Mouse (Mus musculus) embryo, embryonic 11 days (tissue): ENCODE measurements around the gene Dnal4.

Experiments used
- DNase-seq: peaks from one replicate; pipeline ENCODE4 v3.0.0-alpha.2; 2015

Gene Dnal4

DNA sequence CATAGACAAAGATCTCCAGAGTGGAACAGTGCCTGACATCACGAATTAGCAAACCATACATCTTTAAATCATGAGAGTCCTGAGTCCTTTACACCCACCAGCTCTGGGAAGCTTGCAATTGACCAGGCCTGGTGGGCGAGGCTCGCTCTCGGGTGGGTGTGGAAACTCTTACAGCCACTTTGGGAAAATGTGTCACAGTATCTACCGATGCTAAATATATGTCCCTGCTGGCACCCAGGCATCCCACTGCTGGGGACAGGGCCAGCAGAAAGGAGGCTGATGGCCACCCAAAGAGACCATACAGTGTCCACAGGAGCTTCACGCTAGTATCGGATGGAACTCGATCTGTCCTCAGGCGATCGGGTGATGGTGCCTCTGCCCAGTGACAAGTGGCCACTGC lies 20.9 kb upstream of the Dnal4 start:
- no peak for DNase-seq

DNA sequence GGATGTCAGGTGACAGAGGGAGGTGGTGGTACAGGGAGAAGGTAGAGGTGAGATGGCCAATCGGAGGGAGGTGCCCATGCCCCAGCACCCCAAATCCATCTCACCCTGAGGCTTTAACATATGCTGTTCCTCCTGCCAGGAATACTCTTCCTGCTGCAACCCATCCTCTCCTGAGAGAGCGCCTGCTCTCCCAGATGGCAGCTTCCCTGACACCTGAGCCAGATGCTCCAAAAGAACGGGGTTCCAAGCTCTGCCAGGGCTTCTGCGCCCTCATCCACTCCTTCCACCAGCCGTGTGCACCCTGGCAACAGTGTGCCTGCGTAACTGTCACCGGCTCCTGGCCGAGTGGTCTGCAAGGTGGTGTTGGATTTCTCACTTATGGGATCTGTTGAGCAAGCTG lies 20.0 kb upstream of the Dnal4 start:
- no peak for DNase-seq

DNA sequence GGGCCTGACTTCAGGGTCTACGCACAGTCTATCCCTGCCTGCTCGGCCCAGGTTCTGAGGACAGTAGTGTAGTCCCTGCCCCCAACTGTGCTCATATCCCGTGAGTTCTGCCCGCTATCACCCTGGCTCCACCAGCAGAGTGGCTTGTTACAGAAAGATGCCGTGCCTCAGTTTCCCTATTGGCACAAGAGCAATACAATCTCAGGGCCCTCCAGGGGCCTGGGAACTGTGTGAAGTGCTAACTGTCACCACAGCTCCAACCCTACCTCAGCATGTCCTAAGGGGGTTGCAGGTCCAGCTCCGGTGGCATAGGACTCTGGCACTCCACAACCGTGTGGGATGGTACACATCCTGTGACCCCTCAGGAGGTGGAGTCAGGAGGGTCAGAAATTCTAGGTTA lies 19.4 kb upstream of the Dnal4 start:
- no peak for DNase-seq

DNA sequence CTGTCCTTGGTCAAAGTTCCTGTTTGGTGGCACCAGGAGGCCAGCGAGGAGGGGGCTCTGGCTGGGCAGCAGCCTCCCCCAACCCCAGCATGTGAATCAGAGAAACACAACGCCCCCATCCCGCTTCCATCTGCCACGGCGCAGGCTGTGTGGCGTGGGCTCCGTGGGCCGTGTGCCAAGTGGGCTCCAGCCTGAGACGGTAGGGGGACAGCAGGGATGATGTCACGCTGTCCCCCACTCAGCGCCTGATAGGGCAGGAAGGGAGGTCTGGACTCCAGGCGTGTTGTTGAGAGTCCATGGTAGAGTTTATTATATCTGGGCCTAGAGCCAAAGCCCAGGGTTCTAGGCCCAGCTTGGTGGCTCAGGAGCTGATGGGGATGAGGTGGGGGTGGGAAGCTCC lies 18.6 kb upstream of the Dnal4 start:
- DNase-seq = no peak

DNA sequence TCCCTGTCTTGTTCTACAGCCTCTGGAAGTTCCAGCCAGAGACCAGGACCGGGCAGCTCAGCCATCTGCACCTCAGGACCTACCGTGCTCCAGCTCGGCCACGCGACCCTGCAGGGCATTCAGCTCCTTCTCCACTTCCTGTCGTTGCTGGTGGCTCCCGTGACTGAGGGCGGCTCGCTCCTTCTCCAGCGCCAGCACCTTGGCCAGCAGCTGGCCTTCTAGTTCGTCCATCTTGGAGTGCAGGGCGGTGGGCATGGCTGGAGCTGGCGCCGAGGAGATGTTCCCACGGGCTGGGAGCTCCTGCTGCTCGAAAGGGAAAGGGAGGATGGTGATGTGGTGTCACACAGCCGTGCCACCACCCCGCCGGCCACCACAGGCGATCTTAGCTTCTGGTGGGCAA lies 16.5 kb upstream of the Dnal4 start:
- DNase-seq = peak; percentile 57

DNA sequence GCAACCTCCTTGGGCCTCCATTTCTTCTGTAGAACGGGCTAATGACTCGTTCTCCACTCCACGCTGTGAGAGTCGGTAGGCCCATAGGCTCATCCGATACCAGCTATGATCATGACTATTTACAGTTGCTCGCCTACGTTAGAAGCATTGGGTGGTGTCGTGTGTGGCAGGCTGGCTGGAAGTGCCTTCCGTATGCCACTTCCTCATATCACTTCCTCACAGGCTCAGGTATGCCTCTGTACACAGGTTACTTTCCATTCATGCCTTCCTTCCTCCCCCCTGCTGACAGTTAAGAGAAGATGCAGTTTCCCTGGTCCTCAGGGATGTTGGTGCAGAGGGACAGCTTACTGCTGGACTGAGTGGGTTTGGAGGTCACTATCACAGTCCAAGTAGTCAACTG lies 15.4 kb upstream of the Dnal4 start:
- no peak for DNase-seq

DNA sequence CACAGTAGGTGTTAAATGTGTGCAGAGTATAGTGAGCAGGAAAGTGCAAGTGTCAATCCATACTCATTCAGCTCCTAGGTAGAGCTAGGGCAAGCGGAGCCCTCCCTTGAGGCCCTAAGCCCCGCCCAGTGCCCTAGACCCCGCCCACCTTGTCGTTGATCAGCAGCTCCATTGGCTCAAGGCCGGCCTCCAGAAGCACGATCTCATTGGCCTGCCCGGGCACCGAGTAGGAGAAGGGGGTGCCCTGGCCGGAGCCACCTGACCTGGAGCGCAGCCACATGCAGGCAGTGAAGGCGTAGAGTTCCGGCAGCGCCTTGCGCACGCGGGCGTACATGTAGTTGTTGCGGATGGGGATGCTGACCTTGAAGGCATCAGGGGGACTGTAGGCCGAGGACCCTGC lies 14.8 kb upstream of the Dnal4 start:
- peak; percentile 60 for DNase-seq

DNA sequence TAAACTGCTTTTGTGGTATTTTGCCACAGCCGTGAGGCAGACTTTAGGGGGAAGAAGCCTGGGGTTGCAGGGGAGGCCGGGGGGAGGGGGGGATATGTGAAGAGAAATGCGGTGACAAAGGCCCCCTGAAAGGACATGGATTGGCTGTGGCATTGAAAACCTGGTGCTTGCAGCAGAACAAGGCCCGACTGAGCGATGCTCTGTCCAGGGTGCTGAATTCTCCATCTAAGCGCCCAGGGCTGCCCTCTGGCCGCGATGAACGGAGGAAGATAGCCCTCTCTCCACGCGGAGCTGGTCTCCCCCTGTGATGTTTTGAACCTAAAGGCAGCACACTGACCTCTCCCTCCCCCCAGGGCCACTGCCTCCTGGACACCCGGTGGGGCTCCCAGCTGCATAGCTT lies 13.9 kb upstream of the Dnal4 start:
- peak; percentile 86 for DNase-seq

DNA sequence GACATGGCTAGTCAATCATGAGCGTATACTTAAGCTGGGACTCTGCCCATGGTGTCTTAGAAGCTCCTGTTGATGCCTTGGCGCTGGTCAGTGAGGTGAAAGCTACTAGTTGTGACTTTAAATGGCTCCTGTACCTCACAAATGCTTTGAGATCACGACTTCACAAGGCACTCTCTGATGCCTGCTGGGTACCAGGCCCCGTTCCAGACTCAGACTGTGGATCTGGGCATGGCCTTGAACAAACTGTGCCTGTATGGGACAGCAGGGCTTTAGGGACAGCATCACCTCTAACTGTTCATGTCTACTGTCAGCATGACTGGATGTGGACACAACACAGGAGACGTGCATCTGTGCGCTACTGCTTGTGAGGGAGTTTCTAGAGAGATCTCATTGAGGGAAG lies 13.3 kb upstream of the Dnal4 start:
- no peak for DNase-seq

DNA sequence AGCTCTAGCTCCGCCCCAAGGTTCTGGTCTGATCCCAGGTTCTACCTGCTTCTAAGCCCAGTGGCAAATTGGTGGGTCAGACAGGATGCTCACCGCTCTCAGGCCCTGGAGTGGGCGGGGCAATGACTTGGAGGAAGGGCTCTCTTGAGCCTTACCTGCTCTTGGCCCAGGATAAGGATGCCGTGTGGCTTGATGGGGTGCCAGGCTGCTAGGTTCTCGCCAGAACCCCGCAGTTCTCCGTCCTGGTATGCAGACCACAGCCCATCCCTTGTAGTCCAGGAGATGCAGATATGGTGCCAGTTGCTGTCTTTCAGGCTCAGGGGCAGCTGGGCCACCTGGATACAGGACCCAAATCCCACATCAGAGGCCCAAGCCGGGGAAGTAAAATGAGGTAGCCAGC lies 12.5 kb upstream of the Dnal4 start:
- DNase-seq = no peak

DNA sequence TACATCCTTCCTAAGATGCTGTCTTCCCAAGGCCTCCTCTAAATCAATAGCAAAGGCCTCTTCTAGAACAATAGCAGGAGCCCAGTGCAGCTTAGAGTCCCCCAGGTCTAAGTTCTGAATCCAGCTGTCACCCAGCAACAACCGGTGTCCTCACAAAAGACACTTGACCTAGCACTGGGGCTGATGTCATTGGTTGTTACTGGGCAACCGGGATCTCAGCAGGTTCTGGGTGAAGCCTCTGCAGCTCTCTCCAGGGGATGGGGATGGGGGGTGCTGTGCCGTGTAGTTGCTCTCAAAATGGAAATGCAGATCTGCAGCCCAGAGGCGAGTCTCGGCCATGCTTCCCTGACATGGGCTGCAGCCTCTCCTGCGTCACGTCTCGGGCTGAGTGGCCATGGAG lies 10.2 kb upstream of the Dnal4 start:
- DNase-seq = no peak

DNA sequence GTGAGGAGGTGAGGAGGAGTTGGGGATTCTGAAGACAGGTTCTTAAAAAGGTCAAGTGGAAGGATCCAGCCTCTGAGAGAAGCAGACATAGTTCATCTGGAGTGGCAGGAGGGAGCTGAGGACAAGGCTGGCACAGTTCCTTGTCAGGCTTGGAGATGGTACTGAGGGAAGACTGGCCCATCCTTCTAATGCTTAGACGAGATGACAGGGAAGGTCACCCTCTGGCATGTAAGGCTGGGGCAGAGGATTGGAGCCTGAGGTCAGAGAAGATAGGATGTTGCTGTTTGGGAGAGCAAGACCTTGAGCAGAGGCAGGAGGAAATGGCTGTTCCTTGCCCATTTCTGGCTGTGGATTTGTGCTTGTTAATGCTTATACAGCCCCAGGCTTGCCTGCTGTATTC lies 7.4 kb upstream of the Dnal4 start:
- no peak for DNase-seq

DNA sequence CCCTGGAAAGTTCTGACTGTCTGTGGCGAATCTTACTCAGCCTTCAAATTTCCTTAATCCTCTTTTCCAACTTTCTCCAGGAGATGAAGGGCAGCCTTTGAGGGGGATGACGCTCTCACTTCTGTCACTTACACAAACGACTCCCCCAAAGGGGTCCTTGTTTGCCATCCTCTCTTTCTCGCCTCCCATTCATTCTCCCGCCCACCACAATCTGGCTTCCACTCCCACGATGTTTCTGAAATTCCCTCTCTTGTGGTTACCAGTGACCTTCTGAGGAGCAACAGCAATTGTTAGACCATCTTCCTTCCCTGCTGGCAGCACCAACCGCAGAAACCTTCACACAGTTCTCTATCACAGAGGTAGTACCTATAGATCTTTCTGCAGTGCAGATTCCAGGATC lies 2.0 kb downstream of the Dnal4 start:
- no peak for DNase-seq

DNA sequence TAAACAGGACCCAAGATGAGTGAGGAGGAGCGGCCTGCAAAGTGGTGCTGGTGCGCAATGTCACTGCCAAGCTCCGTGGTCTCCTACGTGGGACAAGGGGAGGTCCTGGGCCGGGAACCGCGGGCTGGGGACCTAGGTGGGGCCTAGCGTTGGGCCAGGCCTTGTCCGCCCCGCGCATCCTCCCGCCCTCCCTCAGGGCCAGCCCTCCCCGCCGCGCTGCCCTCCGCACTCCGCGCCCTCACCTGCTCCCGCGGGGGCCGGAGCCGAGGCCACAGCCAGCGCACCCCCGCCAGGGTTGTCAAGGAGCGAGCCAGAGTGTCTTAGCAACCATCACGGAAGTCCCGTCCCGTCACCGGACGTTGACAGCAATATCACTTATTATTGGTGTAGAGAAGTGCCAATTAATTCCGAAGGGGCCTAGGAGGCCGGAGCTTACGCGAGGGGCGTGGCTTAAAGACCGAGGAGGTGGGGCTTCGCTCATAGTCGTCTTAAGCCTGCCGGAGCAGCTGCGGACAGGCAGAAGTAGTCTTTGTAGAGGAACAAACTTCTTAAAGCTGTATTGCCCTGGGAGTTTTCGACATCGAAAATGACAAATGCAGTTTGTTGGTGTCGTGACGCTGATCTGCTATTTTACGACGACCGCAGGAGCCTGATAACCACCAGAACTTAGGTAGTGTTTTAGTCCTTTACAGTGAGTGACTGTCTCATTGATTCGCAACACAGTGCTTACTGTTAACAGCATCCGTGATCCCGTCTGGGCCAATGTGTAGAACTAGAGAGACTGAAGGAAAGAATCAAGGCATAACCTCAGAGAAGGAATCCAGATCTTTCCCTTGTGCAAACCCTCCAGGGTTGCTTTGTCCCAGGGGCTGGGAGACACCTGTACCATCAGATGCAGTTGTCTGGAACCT lies 3.3 kb downstream of the Dnal4 start:
- DNase-seq = peak; percentile 98

DNA sequence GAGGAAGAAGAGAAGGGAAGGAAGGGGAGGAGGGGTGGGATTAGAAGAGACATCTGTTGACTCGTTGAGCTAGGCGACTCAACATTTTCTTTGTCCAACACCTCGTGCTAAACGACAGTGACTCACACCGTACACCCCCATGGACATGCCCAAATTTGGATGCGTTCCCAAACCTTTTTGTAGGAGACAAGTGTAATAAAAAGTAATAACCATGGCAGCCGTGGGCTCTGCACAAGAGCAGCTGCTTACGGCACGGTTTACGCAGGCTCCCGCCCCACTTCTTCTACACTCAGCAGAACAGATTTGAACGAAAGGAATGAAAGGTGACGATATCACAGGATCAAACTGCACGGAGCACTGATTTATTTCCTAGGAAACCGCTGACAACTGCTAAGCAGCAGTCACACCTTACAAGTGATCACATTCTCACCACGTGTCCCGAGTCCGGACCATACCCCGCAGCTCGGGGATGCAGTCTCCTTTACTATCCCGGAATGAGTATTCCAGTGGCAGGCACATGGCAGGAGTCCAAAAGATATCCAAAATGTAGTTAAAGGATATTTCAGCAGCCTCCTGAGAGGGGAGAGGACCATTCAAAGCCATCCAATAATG lies 6.9 kb downstream of the Dnal4 start:
- DNase-seq = no peak

DNA sequence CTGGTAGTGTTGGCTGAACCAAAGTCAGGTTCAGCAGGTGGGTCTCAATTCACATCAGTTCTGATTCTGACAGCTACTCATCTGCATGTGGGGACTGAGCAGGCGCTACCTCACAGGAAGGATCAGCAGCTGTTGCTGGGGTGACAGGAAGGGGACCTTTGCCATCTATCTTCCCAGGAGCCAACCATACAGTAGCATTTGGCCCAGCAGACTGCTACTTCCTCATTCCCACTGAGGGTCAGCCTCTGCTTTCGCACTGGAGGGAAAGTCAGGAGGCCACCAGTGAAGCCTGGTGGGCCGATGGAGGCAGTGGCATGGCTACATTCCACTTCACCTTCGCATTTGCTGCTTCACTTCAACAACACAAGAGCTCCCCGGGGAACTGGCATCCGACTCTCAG lies 9.3 kb downstream of the Dnal4 start:
- DNase-seq = no peak

DNA sequence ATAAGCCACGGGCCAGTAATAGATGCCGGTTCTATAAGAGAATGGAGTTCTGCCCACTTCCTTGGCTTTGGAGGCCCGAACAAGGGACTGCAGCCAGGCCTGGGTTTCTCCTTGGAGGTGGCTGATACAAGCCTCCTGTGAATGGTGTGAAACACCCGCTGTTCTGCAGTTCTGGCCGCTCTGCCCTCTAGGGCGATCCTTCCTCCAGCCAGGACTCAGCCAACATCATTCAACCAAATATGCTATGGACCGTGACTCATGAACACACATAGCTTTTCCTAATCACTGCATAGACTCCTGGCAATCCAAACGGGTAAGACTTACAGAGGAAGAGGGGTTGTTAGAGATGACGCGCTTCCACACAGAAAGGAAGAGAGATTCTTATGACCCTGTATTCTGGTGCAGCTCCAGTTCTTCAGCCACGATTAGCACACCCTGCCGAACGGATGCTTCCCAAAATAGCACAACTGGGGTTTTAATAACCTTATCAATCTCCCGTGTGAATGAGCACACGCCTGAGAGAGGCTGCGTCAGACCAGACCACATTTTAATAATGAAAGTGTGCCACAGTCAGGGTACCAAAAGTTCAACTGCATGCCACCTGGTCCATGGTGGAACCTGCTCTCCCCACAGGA lies 10.2 kb downstream of the Dnal4 start:
- DNase-seq = no peak

DNA sequence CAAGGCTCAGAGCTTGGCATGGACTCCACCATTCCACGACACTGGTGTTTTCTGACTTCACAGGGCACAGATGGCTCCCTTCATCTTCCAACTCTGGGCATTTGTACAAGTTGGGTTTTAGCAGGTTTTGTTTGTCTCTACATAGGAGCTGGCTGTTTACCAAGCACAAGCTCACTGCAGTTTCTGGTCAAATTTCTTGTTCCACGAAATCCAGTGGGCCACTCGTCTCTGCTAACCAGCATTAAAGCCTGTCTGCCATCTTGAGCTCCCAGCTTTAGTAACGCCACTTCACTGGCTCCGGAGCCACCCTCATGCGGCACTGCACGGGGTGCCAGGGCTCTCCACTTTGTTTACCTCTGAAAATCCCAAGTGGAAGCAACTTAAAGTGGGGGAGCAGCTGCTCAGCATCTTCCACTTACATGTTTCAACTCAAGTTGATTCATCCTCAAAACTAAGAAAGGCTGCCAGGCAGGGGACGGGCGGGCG lies 11.0 kb downstream of the Dnal4 start:
- no peak for DNase-seq

DNA sequence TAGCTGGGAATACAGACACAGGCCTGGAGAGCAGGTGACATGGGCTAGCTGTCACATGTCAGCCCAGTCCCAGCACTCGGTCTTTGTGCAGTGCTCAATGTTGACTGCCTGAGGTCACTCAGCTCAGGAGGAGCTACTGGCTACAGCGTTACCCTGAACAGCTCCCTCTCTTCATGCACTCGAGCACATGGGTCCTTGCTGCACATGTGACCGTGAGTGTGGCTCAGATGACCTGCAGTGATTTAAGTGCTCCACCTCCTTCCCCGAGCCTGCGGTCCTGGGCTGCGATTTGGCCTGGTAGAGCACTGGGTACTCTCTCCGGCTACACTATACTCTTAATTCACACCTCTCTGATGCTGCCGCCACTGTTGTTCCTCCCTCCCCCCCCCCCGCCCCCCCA lies 11.5 kb downstream of the Dnal4 start:
- DNase-seq = no peak

DNA sequence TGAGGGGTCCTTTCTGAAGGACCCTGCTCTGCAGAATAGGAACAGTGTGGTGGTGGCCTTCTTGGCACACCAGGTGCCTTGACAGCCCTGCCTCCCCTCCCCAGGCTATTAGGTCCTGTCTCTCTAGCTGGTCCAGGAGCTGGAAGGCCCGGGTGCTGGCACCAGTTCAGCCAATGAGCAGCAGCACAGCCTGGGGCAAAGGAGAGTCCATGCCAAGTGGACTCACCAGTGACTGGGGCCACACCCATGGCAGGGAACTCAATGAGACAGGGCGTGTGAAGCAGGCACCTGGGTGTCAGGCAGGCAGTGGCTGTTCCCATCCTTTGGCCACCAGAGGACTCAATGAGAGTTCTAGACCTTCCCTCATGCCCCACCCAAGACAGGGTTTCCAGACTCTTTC lies 12.3 kb downstream of the Dnal4 start:
- DNase-seq = no peak

DNA sequence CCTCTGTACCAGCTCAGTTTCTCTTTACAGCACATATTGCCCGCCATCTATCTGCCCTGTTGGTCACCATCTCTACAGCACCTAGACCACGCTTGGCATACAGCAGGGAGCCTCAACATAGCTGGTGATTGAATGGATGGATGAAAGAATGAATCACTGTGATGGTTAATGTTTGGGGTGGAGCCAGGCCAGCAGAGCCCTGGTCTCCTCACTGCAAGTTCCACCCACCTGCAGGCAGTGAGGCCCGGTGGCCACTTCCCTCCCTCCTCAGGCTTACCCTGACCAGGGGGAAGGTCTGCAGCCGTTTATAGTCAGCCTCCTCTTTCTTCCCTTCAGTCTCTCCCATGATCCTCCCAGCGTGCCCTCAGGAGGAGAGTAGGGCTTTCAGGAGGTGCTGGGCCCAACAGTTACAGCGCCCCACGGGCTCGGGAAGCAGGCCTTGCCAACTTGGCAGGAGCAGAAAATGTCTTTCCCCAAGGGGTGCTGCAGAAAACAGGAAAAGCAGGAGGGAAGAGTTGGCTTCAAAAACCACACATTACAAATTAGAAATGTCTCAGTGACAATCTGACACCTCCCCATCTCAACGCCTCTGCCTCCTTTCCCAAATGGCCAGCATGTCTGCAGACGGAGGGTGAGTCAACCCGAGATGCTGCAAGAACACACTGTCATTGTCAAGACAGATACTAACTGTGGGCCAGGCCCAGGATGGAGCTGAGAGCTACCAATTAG lies 12.9 kb downstream of the Dnal4 start:
- DNase-seq = no peak

DNA sequence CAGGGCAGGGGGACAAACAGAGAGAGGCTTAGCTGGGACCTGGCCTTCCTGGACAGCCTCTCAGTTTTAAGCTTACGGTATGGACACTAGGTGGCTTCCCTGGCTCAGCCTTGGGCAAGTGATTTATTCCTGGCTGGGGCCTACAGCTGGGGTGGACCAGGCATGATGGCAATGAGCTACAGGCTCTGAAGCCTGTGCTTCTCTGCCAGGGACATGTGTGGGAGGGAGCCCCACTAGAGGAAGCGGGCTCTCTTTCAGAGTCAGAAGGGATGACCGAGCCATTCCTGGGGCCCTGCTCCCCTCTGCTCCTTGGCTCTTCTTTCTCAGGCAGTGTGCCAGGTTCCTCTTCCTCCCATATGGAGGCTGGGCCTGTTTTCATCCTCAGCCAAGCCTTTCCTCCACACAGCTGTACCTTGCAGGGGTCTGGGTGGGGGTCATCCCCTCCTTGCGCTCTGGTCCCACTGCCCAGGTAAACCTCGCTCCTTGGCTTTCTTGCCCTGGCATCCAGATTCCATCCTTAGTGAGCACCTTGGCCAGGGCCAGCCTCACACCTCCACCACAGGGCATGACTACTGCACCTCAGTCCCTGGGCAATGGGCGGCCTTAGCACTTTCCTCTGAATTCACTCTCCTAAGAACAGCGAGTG lies 13.9 kb downstream of the Dnal4 start:
- no peak for DNase-seq

DNA sequence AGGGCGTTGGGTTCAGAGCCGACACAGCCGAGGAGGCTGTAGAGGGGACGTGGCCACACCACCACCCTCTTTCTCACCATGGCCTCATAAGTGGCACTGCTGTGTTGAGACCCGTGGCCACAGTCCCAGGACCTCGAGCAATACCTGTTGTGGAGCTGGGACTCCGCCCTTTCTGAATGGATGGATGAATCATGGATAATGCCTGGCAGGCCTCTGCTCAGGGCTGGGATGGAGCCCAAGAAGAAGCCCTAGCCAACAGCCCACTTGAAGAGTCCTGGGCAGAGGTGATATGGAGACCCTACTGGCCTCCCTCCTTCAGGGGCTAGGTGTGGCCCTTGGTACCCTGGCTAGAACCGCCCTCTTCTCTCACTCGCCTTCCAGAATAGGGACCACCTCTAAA lies 14.6 kb downstream of the Dnal4 start:
- DNase-seq = no peak
